Mouse (Mus musculus): ENCODE measurements around the gene Snrpa.
"Not testable (repeated sequence)": the region's sequence is repeated elsewhere in the genome, so short reads cannot be mapped to it uniquely, and the experiment has no call there.

DNA sequence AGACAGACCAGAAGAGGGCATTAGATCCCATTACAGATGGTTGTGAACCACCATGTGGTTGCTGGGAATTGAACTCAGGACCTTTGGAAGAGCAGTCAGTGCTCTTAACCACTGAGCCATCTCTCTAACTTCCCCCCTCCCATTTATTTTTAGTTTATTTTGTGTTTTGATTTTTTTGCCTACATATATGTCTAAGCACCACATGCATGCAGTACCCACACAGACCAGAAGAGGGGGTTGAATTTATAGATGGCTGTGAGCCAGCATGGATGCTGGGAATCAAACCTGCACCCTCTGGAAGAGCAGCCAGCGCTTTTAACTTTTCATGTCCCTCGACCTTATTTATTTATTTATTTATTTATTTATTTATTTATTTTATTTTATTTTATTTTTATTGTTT, 48.0 kb upstream of the Snrpa start:
- TF ChIP-seq POLR2A (IDR thresholded peaks at IDR 0.05; ENCODE audit: borderline replicate concordance, control insufficient read depth, low read depth, low read length); CTCF (IDR thresholded peaks at IDR 0.05; ENCODE audit: control insufficient read depth, insufficient read depth, low read length): not testable (repeated sequence)

Measured in bone marrow, adult 2 months (tissue).